Mouse (Mus musculus): ENCODE measurements around the gene Sugp1. TPM values are rescaled to one million over a fixed set of nuclear protein-coding genes. Genes with fewer than 3 reads are reported as not detected.

Gene Sugp1
- polyA plus RNA-seq, 1 experiment = 10.9 TPM

- Histone ChIP-seq H3K4me1 (ENCODE audit: control insufficient read depth, insufficient read depth, low read length) (no peaks in the 10 kb centered on the region), H3K27me3 (replicated peaks; ENCODE audit: control insufficient read depth, insufficient read depth, low read length) (no peaks in the 10 kb centered on the region), H3K36me3 (ENCODE audit: control insufficient read depth, insufficient read depth, low read length) (no peaks in the 10 kb centered on the region), H3K27ac (ENCODE audit: insufficient read depth, low read depth, low read length) (no peak overlapping the region), H3K4me3 (ENCODE audit: insufficient read depth, low read depth, low read length) (no peak overlapping the region)
- TF ChIP-seq CTCF (conservative IDR thresholded peaks at IDR 0.05; ENCODE audit: insufficient read depth, insufficient read length, low read depth, low read length) = no peak
- no peak for TF ChIP-seq POLR2A (IDR thresholded peaks at IDR 0.05; ENCODE audit: low read depth, low read length)
- DNase-seq = no peak
- 87% methylated on average over 2 of the region's 2 CpGs for WGBS
Observed at GRCm38 (mm10) chr8:70110451-70110850, 67.8 kb downstream of the Sugp1 start.

- DNase-seq = no peak
- WGBS = 49% methylated on average over 23 of the region's 23 CpGs
- Histone ChIP-seq H3K36me3 (ENCODE audit: control insufficient read depth, insufficient read depth, low read length) (no peaks in the 10 kb centered on the region), H3K27me3 (replicated peaks; ENCODE audit: control insufficient read depth, insufficient read depth, low read length) (no peaks in the 10 kb centered on the region), H3K27ac (ENCODE audit: insufficient read depth, low read depth, low read length) (no peak overlapping the region), H3K4me1 (ENCODE audit: control insufficient read depth, insufficient read depth, low read length) (no peaks in the 10 kb centered on the region), H3K4me3 (ENCODE audit: insufficient read depth, low read depth, low read length) (no peak overlapping the region)
- TF ChIP-seq CTCF (conservative IDR thresholded peaks at IDR 0.05; ENCODE audit: insufficient read depth, insufficient read length, low read depth, low read length) = no peak
Observed at GRCm38 (mm10) chr8:70111192-70111795, 68.7 kb downstream of the Sugp1 start.

- H3K4me3 ChIP-seq (ENCODE audit: insufficient read depth, low read depth, low read length) = no peak overlapping the region
- WGBS = 7% methylated on average over 43 of the region's 43 CpGs
- TF ChIP-seq CTCF (conservative IDR thresholded peaks at IDR 0.05; ENCODE audit: insufficient read depth, insufficient read length, low read depth, low read length) = no peak
- no peak for DNase-seq
- no peaks in the 10 kb centered on the region for H3K27me3 ChIP-seq (replicated peaks; ENCODE audit: control insufficient read depth, insufficient read depth, low read length)
- no peaks in the 10 kb centered on the region for H3K4me1 ChIP-seq (ENCODE audit: control insufficient read depth, insufficient read depth, low read length)
- no peak overlapping the region for H3K27ac ChIP-seq (ENCODE audit: insufficient read depth, low read depth, low read length)
- H3K36me3 ChIP-seq (ENCODE audit: control insufficient read depth, insufficient read depth, low read length) = no peaks in the 10 kb centered on the region
Observed at GRCm38 (mm10) chr8:70112401-70113016, 69.9 kb downstream of the Sugp1 start.

DNA sequence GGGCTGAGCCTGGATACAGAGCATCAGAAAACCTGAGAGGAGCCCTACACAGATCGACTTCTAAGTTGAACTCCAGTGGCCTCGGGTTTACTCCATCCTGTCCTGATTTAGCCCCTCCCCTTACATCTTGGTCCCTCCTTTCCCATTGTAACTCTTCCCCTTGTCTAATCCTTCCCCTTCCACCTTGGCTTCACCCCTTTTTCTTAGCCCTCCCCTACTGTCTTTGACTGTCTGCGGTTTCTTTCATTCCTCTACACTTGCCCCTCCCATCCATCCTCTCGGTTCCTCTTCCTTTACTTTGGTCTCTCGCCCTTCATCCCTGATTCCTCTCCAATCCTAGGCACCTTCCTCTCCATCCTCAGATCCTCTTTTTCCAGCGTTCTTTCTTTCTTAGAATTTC, 71.9 kb downstream of the Sugp1 start:
- Histone ChIP-seq H3K4me1 (ENCODE audit: control insufficient read depth, insufficient read depth, low read length) (no peaks in the 10 kb centered on the region), H3K4me3 (ENCODE audit: insufficient read depth, low read depth, low read length) (no peak overlapping the region), H3K36me3 (ENCODE audit: control insufficient read depth, insufficient read depth, low read length) (no peaks in the 10 kb centered on the region), H3K27ac (ENCODE audit: insufficient read depth, low read depth, low read length) (no peak overlapping the region), H3K27me3 (replicated peaks; ENCODE audit: control insufficient read depth, insufficient read depth, low read length) (no peaks in the 10 kb centered on the region)
- no peak for DNase-seq
- TF ChIP-seq POLR2A (IDR thresholded peaks at IDR 0.05; ENCODE audit: low read depth, low read length) = no peak
- TF ChIP-seq CTCF (conservative IDR thresholded peaks at IDR 0.05; ENCODE audit: insufficient read depth, insufficient read length, low read depth, low read length) = no peak
- WGBS = 17% methylated on average over 6 of the region's 6 CpGs

DNA sequence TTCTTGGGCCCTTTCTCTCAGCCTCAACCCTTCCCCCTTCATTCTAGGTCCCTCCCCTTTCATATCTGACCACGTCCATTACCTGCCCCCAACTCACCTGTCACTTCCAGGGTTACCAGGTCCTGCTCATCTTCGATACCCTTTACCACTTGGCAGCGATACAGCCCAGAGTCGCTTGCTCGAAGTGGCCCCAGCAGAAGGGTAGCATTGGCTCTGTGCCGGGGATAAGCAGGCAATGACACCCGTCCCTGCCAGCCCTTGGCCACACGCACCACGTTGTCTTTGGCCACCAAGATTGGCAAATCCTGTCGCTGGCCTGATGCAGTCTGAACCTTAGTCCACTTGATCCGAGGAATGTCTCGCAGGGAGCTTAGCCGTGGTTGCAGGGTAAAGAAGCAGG, 72.3 kb downstream of the Sugp1 start:
- TF ChIP-seq CTCF (conservative IDR thresholded peaks at IDR 0.05; ENCODE audit: insufficient read depth, insufficient read length, low read depth, low read length) = no peak
- TF ChIP-seq POLR2A (IDR thresholded peaks at IDR 0.05; ENCODE audit: low read depth, low read length) = no peak
- no peaks in the 10 kb centered on the region for H3K27me3 ChIP-seq (replicated peaks; ENCODE audit: control insufficient read depth, insufficient read depth, low read length)
- no peaks in the 10 kb centered on the region for H3K36me3 ChIP-seq (ENCODE audit: control insufficient read depth, insufficient read depth, low read length)
- H3K4me3 ChIP-seq (ENCODE audit: insufficient read depth, low read depth, low read length) = no peak overlapping the region
- H3K4me1 ChIP-seq (ENCODE audit: control insufficient read depth, insufficient read depth, low read length) = no peaks in the 10 kb centered on the region
- no peak for DNase-seq
- WGBS = 67% methylated on average over 13 of the region's 13 CpGs
- H3K27ac ChIP-seq (ENCODE audit: insufficient read depth, low read depth, low read length) = no peak overlapping the region

GRCm38 (mm10) chr8:70117611-70118010, 75.0 kb downstream of the Sugp1 start:
- 6% methylated on average over 9 of the region's 9 CpGs for WGBS
- H3K27ac ChIP-seq (ENCODE audit: insufficient read depth, low read depth, low read length) = no peak overlapping the region
- H3K4me3 ChIP-seq (ENCODE audit: insufficient read depth, low read depth, low read length) = no peak overlapping the region
- H3K36me3 ChIP-seq (ENCODE audit: control insufficient read depth, insufficient read depth, low read length) = no peaks in the 10 kb centered on the region
- TF ChIP-seq CTCF (conservative IDR thresholded peaks at IDR 0.05; ENCODE audit: insufficient read depth, insufficient read length, low read depth, low read length) = no peak
- TF ChIP-seq POLR2A (IDR thresholded peaks at IDR 0.05; ENCODE audit: low read depth, low read length) = no peak
- no peaks in the 10 kb centered on the region for H3K27me3 ChIP-seq (replicated peaks; ENCODE audit: control insufficient read depth, insufficient read depth, low read length)
- no peaks in the 10 kb centered on the region for H3K4me1 ChIP-seq (ENCODE audit: control insufficient read depth, insufficient read depth, low read length)
- DNase-seq = no peak

DNA sequence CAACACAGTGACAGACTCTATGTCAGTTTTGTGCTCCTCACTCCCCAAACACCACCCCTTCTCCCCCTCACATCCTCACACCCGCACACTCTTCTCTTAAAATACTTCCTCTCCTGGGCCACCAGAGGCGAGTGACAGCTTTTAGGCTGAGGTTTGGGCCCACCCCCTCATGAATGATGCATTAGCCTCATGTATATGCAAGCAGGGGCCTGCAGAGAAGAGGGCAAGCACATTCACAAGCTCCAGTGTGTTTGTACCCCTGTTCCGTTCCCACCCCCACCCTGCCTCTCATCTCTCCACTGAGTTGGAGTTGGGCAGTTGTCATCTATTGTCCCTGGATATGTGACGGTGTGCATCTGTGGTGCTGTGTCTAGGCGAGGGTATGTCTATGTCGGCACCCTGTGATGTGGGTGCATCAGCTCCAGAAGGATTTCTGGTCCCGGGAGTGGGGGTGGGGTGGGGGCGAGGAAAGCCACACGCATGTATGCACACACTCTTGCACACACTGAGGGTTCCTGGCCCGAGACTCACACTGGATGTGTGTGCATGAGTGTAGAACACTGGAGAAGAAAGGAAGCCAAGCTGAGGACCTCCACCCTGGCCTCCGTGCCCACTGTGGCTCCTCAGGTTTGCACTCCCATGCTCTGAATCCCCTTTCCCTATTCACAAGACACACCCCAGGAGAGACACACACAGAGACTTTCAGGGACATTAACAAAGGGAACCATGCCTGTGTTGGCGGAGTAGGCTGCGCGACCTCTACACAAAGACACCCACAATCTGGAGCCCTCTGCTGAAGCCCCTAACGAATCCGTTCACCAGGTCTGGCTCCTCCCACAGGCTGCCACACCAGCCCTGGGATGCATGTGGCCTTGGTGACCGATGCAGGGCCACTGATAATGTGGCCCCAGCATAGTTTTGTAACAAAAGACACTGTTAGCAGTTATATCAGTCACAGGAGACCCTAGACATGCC, 76.4 kb downstream of the Sugp1 start:
- WGBS = 19% methylated on average over 17 of the region's 17 CpGs
- Histone ChIP-seq H3K4me3 (ENCODE audit: insufficient read depth, low read depth, low read length) (no peak overlapping the region), H3K4me1 (ENCODE audit: control insufficient read depth, insufficient read depth, low read length) (no peaks in the 10 kb centered on the region), H3K36me3 (ENCODE audit: control insufficient read depth, insufficient read depth, low read length) (no peaks in the 10 kb centered on the region), H3K27ac (ENCODE audit: insufficient read depth, low read depth, low read length) (no peak overlapping the region), H3K27me3 (replicated peaks; ENCODE audit: control insufficient read depth, insufficient read depth, low read length) (no peaks in the 10 kb centered on the region)
- TF ChIP-seq POLR2A (IDR thresholded peaks at IDR 0.05; ENCODE audit: low read depth, low read length) (no peak), CTCF (conservative IDR thresholded peaks at IDR 0.05; ENCODE audit: insufficient read depth, insufficient read length, low read depth, low read length) (no peak)
- no peak for DNase-seq
